Mouse (Mus musculus): ENCODE results near the gene Dctn2. TPM values are rescaled to one million over a fixed set of nuclear protein-coding genes. Genes with fewer than 3 reads are reported as not detected.

The Dctn2 gene
- polyA plus RNA-seq, 1 experiment: 250 TPM

- Histone ChIP-seq H3K36me3 (ENCODE audit: control insufficient read depth, insufficient read depth) (peaks cover 18% of the 10 kb centered on the region), H3K4me3 (no peak overlapping the region), H3ac (ENCODE audit: control insufficient read depth, insufficient read length) (no peak overlapping the region), H3K27me3 (ENCODE audit: control insufficient read depth, insufficient read depth, insufficient read length) (no peaks in the 10 kb centered on the region), H3K79me2 (ENCODE audit: control insufficient read depth, insufficient read depth) (peaks cover 35% of the 10 kb centered on the region), H3K4me2 (ENCODE audit: low read depth) (no peak overlapping the region)
- TF ChIP-seq SRF (IDR thresholded peaks at IDR 0.05; ENCODE audit: control insufficient read depth, insufficient read length, low read depth) (no peak), MYOD1 (IDR thresholded peaks at IDR 0.05; ENCODE audit: control insufficient read depth in 1 of 3, insufficient read length in 2 of 3, low read depth in 2 of 3) (no peak), REST (IDR thresholded peaks at IDR 0.05; ENCODE audit: insufficient read depth, insufficient read length) (no peak), USF1 (IDR thresholded peaks at IDR 0.05; ENCODE audit: low read depth) (no peak), POLR2A (IDR thresholded peaks at IDR 0.05; ENCODE audit: insufficient read length, low read depth) (no peak), TCF3 (IDR thresholded peaks at IDR 0.05; ENCODE audit: insufficient read length, low read depth) (no peak), E2F4 (IDR thresholded peaks at IDR 0.05; ENCODE audit: insufficient read depth) (no peak), POLR2AphosphoS2 (IDR thresholded peaks at IDR 0.05; ENCODE audit: insufficient read length, low read depth) (no peak), TCF12 (IDR thresholded peaks at IDR 0.05; ENCODE audit: insufficient read depth, poor library complexity, severe bottlenecking) (no peak), MAX (IDR thresholded peaks at IDR 0.05; ENCODE audit: low read depth) (no peak), CEBPB (IDR thresholded peaks at IDR 0.05; ENCODE audit: insufficient read depth, poor library complexity, severe bottlenecking) (no peak), MYOG (IDR thresholded peaks at IDR 0.05; ENCODE audit: control insufficient read depth in 1 of 3, insufficient read depth in 1 of 3, insufficient read length in 2 of 3, low read depth in 2 of 3) (no peak)
These were observed 3.7 kb downstream of the Dctn2 start for GRCm38 (mm10) chr10:127269884-127270283.

DNA sequence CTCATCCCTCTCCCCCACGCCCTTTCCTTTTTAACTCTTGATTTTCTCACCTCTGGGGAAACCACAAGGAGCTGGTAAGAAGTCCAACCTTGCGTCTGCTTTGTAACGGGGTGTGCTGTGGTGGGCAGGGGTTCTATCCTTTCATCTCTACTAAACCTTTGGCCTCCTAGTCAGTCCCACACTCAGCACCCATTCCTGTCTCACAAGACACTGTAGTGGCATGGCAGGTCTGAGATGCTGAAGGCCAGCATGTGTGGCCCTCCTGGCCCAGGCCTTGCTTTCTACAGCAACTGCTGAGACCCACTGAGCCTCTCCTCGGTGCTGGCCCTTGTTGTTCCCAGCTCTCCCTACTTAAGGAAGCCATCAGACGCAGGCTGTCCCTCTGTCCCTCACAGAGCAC, 6.2 kb downstream of the Dctn2 start:
- H3ac ChIP-seq (ENCODE audit: control insufficient read depth, insufficient read length): no peak overlapping the region
- H3K36me3 ChIP-seq (ENCODE audit: control insufficient read depth, insufficient read depth): peaks cover 28% of the 10 kb centered on the region
- TF ChIP-seq SRF (IDR thresholded peaks at IDR 0.05; ENCODE audit: control insufficient read depth, insufficient read length, low read depth) (no peak), MAX (IDR thresholded peaks at IDR 0.05; ENCODE audit: low read depth) (no peak), TCF12 (IDR thresholded peaks at IDR 0.05; ENCODE audit: insufficient read depth, poor library complexity, severe bottlenecking) (no peak), TCF3 (IDR thresholded peaks at IDR 0.05; ENCODE audit: insufficient read length, low read depth) (no peak), CEBPB (IDR thresholded peaks at IDR 0.05; ENCODE audit: insufficient read depth, poor library complexity, severe bottlenecking) (no peak), USF1 (IDR thresholded peaks at IDR 0.05; ENCODE audit: low read depth) (no peak), POLR2AphosphoS2 (IDR thresholded peaks at IDR 0.05; ENCODE audit: insufficient read length, low read depth) (no peak), E2F4 (IDR thresholded peaks at IDR 0.05; ENCODE audit: insufficient read depth) (no peak), POLR2A (IDR thresholded peaks at IDR 0.05; ENCODE audit: insufficient read length, low read depth) (no peak), MYOG (IDR thresholded peaks at IDR 0.05; ENCODE audit: control insufficient read depth in 1 of 3, insufficient read depth in 1 of 3, insufficient read length in 2 of 3, low read depth in 2 of 3) (no peak), REST (IDR thresholded peaks at IDR 0.05; ENCODE audit: insufficient read depth, insufficient read length) (no peak), MYOD1 (IDR thresholded peaks at IDR 0.05; ENCODE audit: control insufficient read depth in 1 of 3, insufficient read length in 2 of 3, low read depth in 2 of 3) (no peak)
- no peak overlapping the region for H3K4me2 ChIP-seq (ENCODE audit: low read depth)
- no peak overlapping the region for H3K4me3 ChIP-seq
- no peaks in the 10 kb centered on the region for H3K27me3 ChIP-seq (ENCODE audit: control insufficient read depth, insufficient read depth, insufficient read length)
- peaks cover 24% of the 10 kb centered on the region for H3K79me2 ChIP-seq (ENCODE audit: control insufficient read depth, insufficient read depth)

- Histone ChIP-seq H3K4me3 (no peak overlapping the region), H3K79me2 (ENCODE audit: control insufficient read depth, insufficient read depth) (peaks cover 3% of the 10 kb centered on the region), H3K4me2 (ENCODE audit: low read depth) (no peak overlapping the region), H3K27me3 (ENCODE audit: control insufficient read depth, insufficient read depth, insufficient read length) (no peaks in the 10 kb centered on the region), H3ac (ENCODE audit: control insufficient read depth, insufficient read length) (no peak overlapping the region), H3K36me3 (ENCODE audit: control insufficient read depth, insufficient read depth) (peaks cover 36% of the 10 kb centered on the region)
- TF ChIP-seq POLR2AphosphoS2 (IDR thresholded peaks at IDR 0.05; ENCODE audit: insufficient read length, low read depth): no peak
- TF ChIP-seq SRF (IDR thresholded peaks at IDR 0.05; ENCODE audit: control insufficient read depth, insufficient read length, low read depth): no peak
- TF ChIP-seq MAX (IDR thresholded peaks at IDR 0.05; ENCODE audit: low read depth): no peak
- no peak for TF ChIP-seq POLR2A (IDR thresholded peaks at IDR 0.05; ENCODE audit: insufficient read length, low read depth)
- no peak for TF ChIP-seq TCF3 (IDR thresholded peaks at IDR 0.05; ENCODE audit: insufficient read length, low read depth)
- no peak for TF ChIP-seq TCF12 (IDR thresholded peaks at IDR 0.05; ENCODE audit: insufficient read depth, poor library complexity, severe bottlenecking)
- no peak for TF ChIP-seq MYOD1 (IDR thresholded peaks at IDR 0.05; ENCODE audit: control insufficient read depth in 1 of 3, insufficient read length in 2 of 3, low read depth in 2 of 3)
- TF ChIP-seq USF1 (IDR thresholded peaks at IDR 0.05; ENCODE audit: low read depth): no peak
- no peak for TF ChIP-seq REST (IDR thresholded peaks at IDR 0.05; ENCODE audit: insufficient read depth, insufficient read length)
- no peak for TF ChIP-seq MYOG (IDR thresholded peaks at IDR 0.05; ENCODE audit: control insufficient read depth in 1 of 3, insufficient read depth in 1 of 3, insufficient read length in 2 of 3, low read depth in 2 of 3)
These were observed 8.3 kb downstream of the Dctn2 start for GRCm38 (mm10) chr10:127274261-127275022.

- Histone ChIP-seq H3K36me3 (ENCODE audit: control insufficient read depth, insufficient read depth) (peaks cover 51% of the 10 kb centered on the region), H3ac (ENCODE audit: control insufficient read depth, insufficient read length) (no peak overlapping the region), H3K4me2 (ENCODE audit: low read depth) (no peak overlapping the region), H3K4me3 (no peak overlapping the region), H3K79me2 (ENCODE audit: control insufficient read depth, insufficient read depth) (no peaks in the 10 kb centered on the region), H3K27me3 (ENCODE audit: control insufficient read depth, insufficient read depth, insufficient read length) (no peaks in the 10 kb centered on the region)
- TF ChIP-seq USF1 (IDR thresholded peaks at IDR 0.05; ENCODE audit: low read depth): no peak
- no peak for TF ChIP-seq CEBPB (IDR thresholded peaks at IDR 0.05; ENCODE audit: insufficient read depth, poor library complexity, severe bottlenecking)
- no peak for TF ChIP-seq MYOG (IDR thresholded peaks at IDR 0.05; ENCODE audit: control insufficient read depth in 1 of 3, insufficient read depth in 1 of 3, insufficient read length in 2 of 3, low read depth in 2 of 3)
- TF ChIP-seq E2F4 (IDR thresholded peaks at IDR 0.05; ENCODE audit: insufficient read depth): no peak
- TF ChIP-seq MAX (IDR thresholded peaks at IDR 0.05; ENCODE audit: low read depth): no peak
- no peak for TF ChIP-seq SRF (IDR thresholded peaks at IDR 0.05; ENCODE audit: control insufficient read depth, insufficient read length, low read depth)
- peak; percentile 47 for TF ChIP-seq POLR2AphosphoS2 (IDR thresholded peaks at IDR 0.05; ENCODE audit: insufficient read length, low read depth)
- TF ChIP-seq MYOD1 (IDR thresholded peaks at IDR 0.05; ENCODE audit: control insufficient read depth in 1 of 3, insufficient read length in 2 of 3, low read depth in 2 of 3): no peak
These were observed 13.6 kb downstream of the Dctn2 start for GRCm38 (mm10) chr10:127279730-127280129.
